Mouse (Mus musculus) kidney, adult 2 months (tissue): ENCODE data around the gene Samhd1. TPM values are rescaled to one million over a fixed set of nuclear protein-coding genes. Genes with fewer than 3 reads are reported as not detected.
"Not testable (repeated sequence)": the region's sequence is repeated elsewhere in the genome, so short reads cannot be mapped to it uniquely, and the experiment has no call there.

Experiments used
- DNase-seq: peaks from one replicate; pipeline ENCODE4 v3.0.0; 2021
- H3K27ac ChIP-seq: fragments of 200-500 bp; 2 replicates; pipeline ENCODE4 v1.5.1; 2012; ENCODE audit warnings: low read depth, low read length, control low read depth, inconsistent platforms; ENCODE audit not compliant: insufficient read depth
- H3K27me3 ChIP-seq: fragments of 200-500 bp; replicated peaks from 2 replicates; pipeline ENCODE4 v1.6.1; 2012; ENCODE audit warnings: mild to moderate bottlenecking, moderate library complexity, low read length, inconsistent platforms; ENCODE audit not compliant: control insufficient read depth, insufficient read depth
- H3K36me3 ChIP-seq: fragments of 200-500 bp; 2 replicates; pipeline ENCODE4 v1.6.1; 2012; ENCODE audit warnings: mild to moderate bottlenecking, moderate library complexity, low read length, inconsistent platforms; ENCODE audit not compliant: control insufficient read depth, insufficient read depth
- H3K4me1 ChIP-seq: fragments of 200-500 bp; 2 replicates; pipeline ENCODE4 v1.6.1; 2011; ENCODE audit warnings: low read length; ENCODE audit not compliant: control insufficient read depth, insufficient read depth
- H3K4me3 ChIP-seq: fragments of 200-500 bp; 2 replicates; pipeline ENCODE4 v1.5.1; 2011; ENCODE audit warnings: mild to moderate bottlenecking, low read depth, low read length, control low read depth; ENCODE audit not compliant: insufficient read depth
- CTCF ChIP-seq: fragments of 200-500 bp; conservative IDR thresholded peaks from 2 replicates; pipeline ENCODE4 v1.5.1; 2011; ENCODE audit warnings: low read depth, mild to moderate bottlenecking, control low read depth, low read length, moderate library complexity, mixed read lengths; ENCODE audit not compliant: insufficient read depth, insufficient read length
- POLR2A ChIP-seq: fragments of 200-500 bp; IDR thresholded peaks from one replicate; pipeline ENCODE4 v1.6.1; 2011; ENCODE audit warnings: low read depth, low read length, control low read depth
- WGBS: fragments of 180-500 bp; shearing (Covaris S2); methylation state at CpG from one replicate; pipeline ENCODE4 v1.1.7; 2018; 5-methylcytosine and 5-hydroxymethylcytosine counted together
- polyA plus RNA-seq: library from polyadenylated mRNA; depleted of rRNA; stranded (reverse); fragments of >200 nt; gene quantifications from 2 replicates; pipeline ENCODE4 v1.2.3, GENCODE M21; 2012

Gene Samhd1
- polyA plus RNA-seq, 1 experiment, result 23.5 TPM

- WGBS, result 50% methylated on average over 5 of the region's 5 CpGs
- no peaks in the 10 kb centered on the region for H3K36me3 ChIP-seq
- no peak for TF ChIP-seq CTCF
- no peak for TF ChIP-seq POLR2A
- no peak for DNase-seq
- no peak overlapping the region for H3K4me3 ChIP-seq
- H3K27me3 ChIP-seq, result no peaks in the 10 kb centered on the region
- no peak overlapping the region for H3K27ac ChIP-seq
- H3K4me1 ChIP-seq, result no peaks in the 10 kb centered on the region; the same call in 1 of the 2 replicates
These were observed 35.1 kb upstream of the Samhd1 start for GRCm38 (mm10) chr2:157170166-157170565.

- DNase-seq, result no peak
- whole genome bisulfite sequencing, result 97% methylated on average over 12 of the region's 12 CpGs
- TF ChIP-seq CTCF (no peak), POLR2A (no peak)
- Histone ChIP-seq H3K27me3 (no peaks in the 10 kb centered on the region), H3K27ac (no peak overlapping the region), H3K4me1 (no peaks in the 10 kb centered on the region; the same call in 1 of the 2 replicates), H3K4me3 (no peak overlapping the region), H3K36me3 (no peaks in the 10 kb centered on the region)
These were observed 31.5 kb upstream of the Samhd1 start for GRCm38 (mm10) chr2:157166371-157167080.

GRCm38 (mm10) chr2:157165312-157166224 lies 30.5 kb upstream of the Samhd1 start:
- H3K4me3 ChIP-seq, H3K27me3 ChIP-seq, DNase-seq, H3K4me1 ChIP-seq, H3K36me3 ChIP-seq, H3K27ac ChIP-seq: not testable (repeated sequence)

DNA sequence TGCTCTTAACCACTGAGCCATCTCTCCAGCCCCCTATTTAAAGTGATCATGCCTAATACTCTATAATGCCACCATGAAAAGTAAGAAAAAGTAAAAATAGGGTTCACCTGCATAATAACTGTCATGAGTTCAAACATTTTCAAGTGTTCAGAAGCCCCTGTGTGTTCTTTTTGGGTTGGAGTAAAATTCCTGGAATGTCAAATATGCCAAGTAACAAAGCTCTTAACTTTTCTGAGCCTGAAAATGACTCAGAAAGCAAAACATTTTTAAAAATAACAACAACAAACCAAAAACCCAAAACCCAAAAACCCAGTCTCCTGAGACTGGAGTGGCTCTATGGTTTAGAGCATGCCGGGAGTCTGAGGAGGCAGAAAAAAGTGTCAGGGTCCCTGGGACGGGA lies 29.0 kb upstream of the Samhd1 start:
- no peak for TF ChIP-seq POLR2A
- no peak for TF ChIP-seq CTCF
- Histone ChIP-seq H3K4me3 (no peak overlapping the region), H3K27me3 (no peaks in the 10 kb centered on the region), H3K36me3 (no peaks in the 10 kb centered on the region; the same call in 1 of the 2 replicates), H3K4me1 (no peaks in the 10 kb centered on the region), H3K27ac (no peak overlapping the region)
- DNase-seq, result no peak
- WGBS, result 90% methylated on average over 2 of the region's 2 CpGs

GRCm38 (mm10) chr2:157156079-157156478 lies 21.0 kb upstream of the Samhd1 start:
- TF ChIP-seq POLR2A (no peak), CTCF (no peak)
- no peaks in the 10 kb centered on the region for H3K27me3 ChIP-seq
- H3K4me3 ChIP-seq, result no peak overlapping the region
- no peak overlapping the region for H3K27ac ChIP-seq
- no peaks in the 10 kb centered on the region for H3K4me1 ChIP-seq
- WGBS, result 97% methylated on average over 1 of the region's 1 CpGs
- H3K36me3 ChIP-seq, result no peaks in the 10 kb centered on the region; the same call in 1 of the 2 replicates
- no peak for DNase-seq

- H3K4me3 ChIP-seq, result no peak overlapping the region
- no peaks in the 10 kb centered on the region for H3K27me3 ChIP-seq
- H3K27ac ChIP-seq, result no peak overlapping the region
- WGBS, result 85% methylated on average over 2 of the region's 2 CpGs
- no peaks in the 10 kb centered on the region for H3K4me1 ChIP-seq
- no peak for TF ChIP-seq POLR2A
- no peaks in the 10 kb centered on the region for H3K36me3 ChIP-seq
- no peak for DNase-seq
These were observed 18.2 kb upstream of the Samhd1 start for GRCm38 (mm10) chr2:157153235-157153634.

DNA sequence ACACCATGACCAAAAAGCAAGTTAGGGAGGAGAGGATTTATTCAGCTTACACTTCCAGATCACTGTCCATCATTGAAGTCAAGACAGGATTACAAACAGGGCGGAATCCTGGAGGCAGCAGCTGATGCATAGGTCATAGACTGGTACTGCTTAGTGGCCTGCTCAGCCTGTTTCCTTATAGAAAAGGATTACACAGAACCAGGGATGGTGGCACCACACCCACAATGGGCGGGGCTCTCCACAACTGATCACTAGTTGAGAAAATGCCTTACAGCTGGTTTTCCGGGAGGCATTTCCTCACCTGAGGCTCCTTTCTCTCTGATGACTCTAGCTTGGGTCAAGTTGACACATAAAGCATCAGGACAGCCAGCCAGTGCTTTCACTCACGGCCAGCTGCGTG lies 13.4 kb upstream of the Samhd1 start:
- no peaks in the 10 kb centered on the region for H3K36me3 ChIP-seq
- WGBS, result 93% methylated on average over 5 of the region's 5 CpGs
- no peak overlapping the region for H3K27ac ChIP-seq
- DNase-seq, result no peak
- no peak overlapping the region for H3K4me3 ChIP-seq
- TF ChIP-seq POLR2A, result no peak
- TF ChIP-seq CTCF, result no peak
- H3K27me3 ChIP-seq, result no peaks in the 10 kb centered on the region
- H3K4me1 ChIP-seq, result no peaks in the 10 kb centered on the region
